Mouse (Mus musculus): ENCODE data around the gene A930004D18Rik.
A peak's percentile ranks its signal among the peaks of the same experiment; 100 is the strongest.

The A930004D18Rik gene

GRCm38 (mm10) chr2:18038141-18038752 is 710 bp upstream of the A930004D18Rik start:
- no peak for DNase-seq (ENCODE audit: inconsistent ontology term)

- peak; percentile 6 for DNase-seq (ENCODE audit: inconsistent ontology term)
Observed at GRCm38 (mm10) chr2:18034371-18035250, 2.9 kb downstream of the A930004D18Rik start.

- peak; percentile 19 for DNase-seq (ENCODE audit: inconsistent ontology term)
Observed at GRCm38 (mm10) chr2:18033166-18034108, 4.1 kb downstream of the A930004D18Rik start.

- peak; percentile 17 for DNase-seq (ENCODE audit: inconsistent ontology term)
Observed at GRCm38 (mm10) chr2:18032538-18032895, 5.0 kb downstream of the A930004D18Rik start.

GRCm38 (mm10) chr2:18031831-18032537 is 5.6 kb downstream of the A930004D18Rik start:
- DNase-seq (ENCODE audit: inconsistent ontology term) = peak; percentile 58

- peak; percentile 60 for DNase-seq (ENCODE audit: inconsistent ontology term)
Observed at GRCm38 (mm10) chr2:18031271-18031821, 6.2 kb downstream of the A930004D18Rik start.

- DNase-seq (ENCODE audit: inconsistent ontology term) = peak; percentile 77
Observed at GRCm38 (mm10) chr2:18030581-18030980, 7.0 kb downstream of the A930004D18Rik start.

- DNase-seq (ENCODE audit: inconsistent ontology term) = no peak
Observed at GRCm38 (mm10) chr2:18029656-18030055, 7.9 kb downstream of the A930004D18Rik start.

- peak; percentile 97 for DNase-seq (ENCODE audit: inconsistent ontology term)
Observed at GRCm38 (mm10) chr2:18028140-18029021, 9.2 kb downstream of the A930004D18Rik start.

GRCm38 (mm10) chr2:18027448-18028139 is 9.9 kb downstream of the A930004D18Rik start:
- peak; percentile 97 for DNase-seq (ENCODE audit: inconsistent ontology term)

- DNase-seq (ENCODE audit: inconsistent ontology term) = peak; percentile 81
Observed at GRCm38 (mm10) chr2:18026116-18026947, 11.2 kb downstream of the A930004D18Rik start.

GRCm38 (mm10) chr2:18025781-18026115 is 11.8 kb downstream of the A930004D18Rik start:
- no peak for DNase-seq (ENCODE audit: inconsistent ontology term)

- DNase-seq (ENCODE audit: inconsistent ontology term) = no peak
Observed at GRCm38 (mm10) chr2:18025116-18025515, 12.4 kb downstream of the A930004D18Rik start.

- DNase-seq (ENCODE audit: inconsistent ontology term) = no peak
Observed at GRCm38 (mm10) chr2:18022886-18023285, 14.7 kb downstream of the A930004D18Rik start.

GRCm38 (mm10) chr2:18019122-18019521 is 18.4 kb downstream of the A930004D18Rik start:
- DNase-seq (ENCODE audit: inconsistent ontology term) = peak; percentile 15

GRCm38 (mm10) chr2:18017321-18017720 is 20.2 kb downstream of the A930004D18Rik start:
- DNase-seq (ENCODE audit: inconsistent ontology term) = no peak

GRCm38 (mm10) chr2:18016639-18017038 is 20.9 kb downstream of the A930004D18Rik start:
- DNase-seq (ENCODE audit: inconsistent ontology term) = no peak

GRCm38 (mm10) chr2:18015581-18015980 is 22.0 kb downstream of the A930004D18Rik start:
- no peak for DNase-seq (ENCODE audit: inconsistent ontology term)

All from Muller cell, postnatal 12 days (primary cell).